Mouse (Mus musculus): ENCODE measurements around the gene Ssh3. TPM values are rescaled to one million over a fixed set of nuclear protein-coding genes. Genes with fewer than 3 reads are reported as not detected.

Ssh3 gene
- polyA plus RNA-seq, 1 experiment from 2014 or later, result 15.7 TPM

GRCm38 (mm10) chr19:4219943-4220342 is 49.0 kb downstream of the Ssh3 start:
- peaks cover 35% of the 10 kb centered on the region for H3K36me3 ChIP-seq
- no peak overlapping the region for H3K4me3 ChIP-seq
- no peaks in the 10 kb centered on the region for H3K9me3 ChIP-seq
- peak overlapping the region; percentile 25; the same call in 1 of the 2 replicates for H3K9ac ChIP-seq
- peaks cover 57% of the 10 kb centered on the region for H3K4me1 ChIP-seq
- 80% methylated on average over 6 of the region's 6 CpGs for WGBS
- no peak overlapping the region for H3K4me2 ChIP-seq (replicated peaks)
- ATAC-seq (ENCODE audit: low FRiP score, low read depth), result no peak
- H3K27ac ChIP-seq, result no peak overlapping the region
- no peaks in the 10 kb centered on the region for H3K27me3 ChIP-seq

DNA sequence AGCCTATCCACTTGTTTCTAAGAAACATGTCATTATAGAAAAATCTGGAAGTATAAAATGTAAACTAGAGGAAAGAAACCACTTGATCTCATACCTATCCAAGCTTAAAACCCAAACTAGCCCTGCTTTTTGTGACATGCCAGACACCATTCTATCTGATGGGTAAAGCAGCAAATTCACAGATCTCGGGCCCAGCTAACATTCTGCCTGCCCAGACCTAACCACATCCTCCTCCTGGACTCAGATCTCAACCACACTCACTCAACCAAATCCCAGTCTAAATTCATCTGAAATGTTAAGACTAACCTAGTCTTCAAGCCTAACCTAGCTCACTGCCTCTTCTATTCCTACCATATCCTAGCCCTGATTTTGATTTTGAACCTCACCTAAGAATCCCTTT is 50.2 kb downstream of the Ssh3 start:
- no peak for ATAC-seq (ENCODE audit: low FRiP score, low read depth)
- peaks cover 60% of the 10 kb centered on the region for H3K4me1 ChIP-seq

GRCm38 (mm10) chr19:4218293-4218692 is 50.7 kb downstream of the Ssh3 start:
- H3K27me3 ChIP-seq, result no peaks in the 10 kb centered on the region
- no peaks in the 10 kb centered on the region for H3K9me3 ChIP-seq
- peak overlapping the region; percentile 15; the same call in 1 of the 2 replicates for H3K27ac ChIP-seq
- H3K4me3 ChIP-seq, result no peak overlapping the region
- peaks cover 31% of the 10 kb centered on the region for H3K36me3 ChIP-seq
- WGBS, result 89% methylated on average over 11 of the region's 11 CpGs
- H3K4me2 ChIP-seq (replicated peaks), result no peak overlapping the region
- peaks cover 65% of the 10 kb centered on the region for H3K4me1 ChIP-seq
- ATAC-seq (ENCODE audit: low FRiP score, low read depth), result no peak
- no peak overlapping the region for H3K9ac ChIP-seq

More for the DNA sequence above, 50.2 kb downstream of the Ssh3 start:
- H3K27me3 ChIP-seq, result no peaks in the 10 kb centered on the region
- peaks cover 35% of the 10 kb centered on the region for H3K36me3 ChIP-seq
- H3K4me2 ChIP-seq (replicated peaks), result no peak overlapping the region
- no peak overlapping the region for H3K27ac ChIP-seq
- H3K4me3 ChIP-seq, result no peak overlapping the region
- 60% methylated on average over 1 of the region's 1 CpGs for WGBS
- no peaks in the 10 kb centered on the region for H3K9me3 ChIP-seq
- no peak overlapping the region for H3K9ac ChIP-seq

- no peak overlapping the region for H3K4me2 ChIP-seq (replicated peaks)
- H3K4me3 ChIP-seq, result no peak overlapping the region
- 29% methylated on average over 3 of the region's 3 CpGs for WGBS
- H3K9me3 ChIP-seq, result no peaks in the 10 kb centered on the region
- peaks cover 26% of the 10 kb centered on the region for H3K36me3 ChIP-seq
- no peak overlapping the region for H3K9ac ChIP-seq
- peak overlapping the region; percentile 15; the same call in 1 of the 2 replicates for H3K27ac ChIP-seq
- no peak for ATAC-seq (ENCODE audit: low FRiP score, low read depth)
- peaks cover 70% of the 10 kb centered on the region for H3K4me1 ChIP-seq
- H3K27me3 ChIP-seq, result no peaks in the 10 kb centered on the region
These were observed 51.1 kb downstream of the Ssh3 start for GRCm38 (mm10) chr19:4217855-4218254.

GRCm38 (mm10) chr19:4217140-4217539 is 51.8 kb downstream of the Ssh3 start:
- peak overlapping the region; percentile 58; the same call in 1 of the 2 replicates for H3K27ac ChIP-seq
- H3K9me3 ChIP-seq, result no peaks in the 10 kb centered on the region
- H3K4me3 ChIP-seq, result 0 out of 2 replicates have a peak overlapping the region, but pooled peaks have one; percentile 0
- peak overlapping the region; percentile 88 for H3K4me2 ChIP-seq (replicated peaks)
- peaks cover 19% of the 10 kb centered on the region for H3K36me3 ChIP-seq
- peaks cover 77% of the 10 kb centered on the region for H3K4me1 ChIP-seq
- no peak for ATAC-seq (ENCODE audit: low FRiP score, low read depth)
- WGBS, result 11% methylated on average over 5 of the region's 5 CpGs
- no peaks in the 10 kb centered on the region for H3K27me3 ChIP-seq
- peak overlapping the region; percentile 57 for H3K9ac ChIP-seq

DNA sequence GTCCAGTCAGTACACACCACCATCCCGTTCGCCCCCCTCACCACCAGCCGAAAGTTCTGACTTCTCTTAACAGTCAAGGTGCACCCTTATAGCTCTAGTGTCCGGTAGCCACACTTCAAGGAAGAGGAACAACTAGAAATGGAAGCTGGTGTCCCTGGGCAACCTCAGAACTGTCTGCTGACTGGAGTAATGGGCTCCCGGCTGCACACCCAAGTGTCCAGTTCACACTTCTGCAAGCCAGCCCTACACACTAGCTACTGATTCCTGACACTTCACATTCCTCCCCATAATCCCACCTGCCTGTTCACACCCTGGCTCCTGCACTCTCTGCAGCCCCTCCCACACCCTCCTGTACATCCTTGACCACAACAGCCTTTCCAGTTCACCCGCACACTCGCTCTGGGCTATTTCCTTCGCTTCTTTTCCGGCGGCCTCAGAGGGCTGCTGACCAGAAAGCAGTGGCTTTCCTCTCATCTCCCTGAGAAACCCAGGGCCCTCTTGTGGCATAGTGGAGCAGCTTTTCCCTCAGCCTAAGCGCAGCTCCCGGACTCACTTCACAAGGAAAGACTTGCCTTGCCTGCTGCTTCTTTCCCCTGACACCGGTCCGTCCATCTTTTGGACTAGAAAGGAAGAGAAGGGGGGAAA is 52.8 kb downstream of the Ssh3 start:
- Histone ChIP-seq H3K9ac (peak overlapping the region; percentile 57), H3K4me1 (peaks cover 82% of the 10 kb centered on the region), H3K4me2 (replicated peaks) (peak overlapping the region; percentile 88), H3K36me3 (peaks cover 9% of the 10 kb centered on the region; the same call in 1 of the 2 replicates), H3K9me3 (no peaks in the 10 kb centered on the region), H3K27me3 (peaks cover 6% of the 10 kb centered on the region; the same call in 1 of the 2 replicates), H3K27ac (peak overlapping the region; percentile 58), H3K4me3 (peak overlapping the region; percentile 92)
- no peak for ATAC-seq (ENCODE audit: low FRiP score, low read depth)
- WGBS, result 11% methylated on average over 14 of the region's 14 CpGs

DNA sequence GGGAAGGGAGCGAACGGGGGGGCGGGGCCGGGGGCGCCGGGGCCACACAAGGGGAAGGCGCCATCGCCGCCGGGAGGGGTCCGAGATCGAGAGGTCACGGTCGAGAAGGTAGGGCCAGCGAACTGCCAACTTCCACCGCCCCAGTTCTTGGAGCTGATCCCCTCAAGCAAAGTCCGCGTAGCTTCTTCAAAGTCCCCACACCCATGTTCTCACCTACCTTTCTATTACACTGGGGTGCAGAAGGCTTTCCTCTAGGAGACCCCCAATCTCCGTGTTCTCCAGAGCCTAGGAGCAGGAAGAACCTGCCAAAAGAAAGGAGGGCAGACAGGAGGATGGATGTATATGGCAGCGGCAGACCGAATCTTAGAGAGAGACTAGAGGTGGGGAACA is 53.5 kb downstream of the Ssh3 start:
- Histone ChIP-seq H3K27me3 (peaks cover 6% of the 10 kb centered on the region; the same call in 1 of the 2 replicates), H3K4me3 (peak overlapping the region; percentile 92), H3K4me2 (replicated peaks) (peak overlapping the region; percentile 88), H3K9ac (peak overlapping the region; percentile 99), H3K36me3 (0 out of 2 replicates have a peak, but pooled peaks cover 2% of the 10 kb centered on the region), H3K4me1 (peaks cover 75% of the 10 kb centered on the region), H3K27ac (peak overlapping the region; percentile 93), H3K9me3 (no peaks in the 10 kb centered on the region)
- WGBS, result 0% methylated on average over 15 of the region's 21 CpGs
- ATAC-seq (ENCODE audit: low FRiP score, low read depth), result no peak

DNA sequence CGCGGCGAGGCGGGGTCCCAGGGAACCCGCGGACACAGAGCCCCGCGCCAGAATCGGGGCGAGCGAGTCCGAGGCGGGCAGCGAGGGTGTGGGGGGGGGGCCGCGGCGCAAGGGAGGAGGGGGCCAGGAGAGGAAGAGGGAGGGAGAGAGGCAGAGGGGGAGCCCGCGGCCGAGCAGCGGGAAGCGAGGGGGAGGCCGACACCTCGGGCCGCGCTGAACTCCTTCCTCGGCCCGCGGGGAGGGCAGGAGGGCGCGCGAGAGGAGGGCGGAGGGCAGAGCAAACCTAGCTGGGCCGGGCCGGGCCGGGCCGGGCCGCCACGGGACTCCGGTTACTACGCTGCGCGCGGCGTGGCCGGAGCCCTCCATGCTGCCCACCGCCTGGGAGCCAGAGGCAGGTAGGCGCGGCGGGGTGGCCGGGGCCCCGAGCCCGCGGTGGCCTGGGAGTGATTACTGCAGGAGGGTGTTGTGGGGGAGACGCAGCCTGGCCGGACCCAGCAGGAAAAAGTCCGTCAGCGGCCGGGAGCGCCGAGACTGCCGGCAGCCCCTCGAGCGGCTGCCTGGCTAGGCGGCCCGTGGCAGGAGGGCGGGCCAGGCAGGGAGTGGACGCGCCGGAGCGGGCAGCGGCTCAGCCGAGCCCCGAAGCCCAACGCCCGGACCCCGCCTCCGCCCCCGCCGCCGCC is 54.1 kb downstream of the Ssh3 start:
- Histone ChIP-seq H3K9ac (peak overlapping the region; percentile 99), H3K4me3 (peak overlapping the region; percentile 92), H3K27ac (peak overlapping the region; percentile 93), H3K4me2 (replicated peaks) (peak overlapping the region; percentile 88), H3K4me1 (peaks cover 70% of the 10 kb centered on the region), H3K36me3 (no peaks in the 10 kb centered on the region), H3K27me3 (peaks cover 6% of the 10 kb centered on the region; the same call in 1 of the 2 replicates), H3K9me3 (no peaks in the 10 kb centered on the region)
- peak; percentile 28 for ATAC-seq (ENCODE audit: low FRiP score, low read depth)
- under 1% methylated on average over 41 of the region's 81 CpGs for WGBS

GRCm38 (mm10) chr19:4214071-4214770 is 54.8 kb downstream of the Ssh3 start, which contains the start of the genes Clcf1 and AC109138.7:
Gene Clcf1, plus strand, starts transcription at chr19:4214238.
Gene AC109138.7, plus strand, starts transcription at chr19:4214357.
- H3K4me3 ChIP-seq, result peak within 1 kb of the TSS; percentile 92
- peak; percentile 55 for ATAC-seq (ENCODE audit: low FRiP score, low read depth)
- no peaks in the 10 kb centered on the region for H3K36me3 ChIP-seq
- H3K4me1 ChIP-seq, result peaks cover 63% of the 10 kb centered on the region
- WGBS, result under 1% methylated on average over 47 of the region's 49 CpGs
- peak within 1 kb of the TSS; percentile 99 for H3K9ac ChIP-seq
- peak within 1 kb of the TSS; percentile 88 for H3K4me2 ChIP-seq (replicated peaks)
- H3K27me3 ChIP-seq, result peaks cover 6% of the 10 kb centered on the region; the same call in 1 of the 2 replicates
- no peaks in the 10 kb centered on the region for H3K9me3 ChIP-seq
- peak within 1 kb of the TSS; percentile 93 for H3K27ac ChIP-seq

- Histone ChIP-seq H3K4me3 (peak overlapping the region; percentile 92), H3K9ac (peak overlapping the region; percentile 99), H3K9me3 (no peaks in the 10 kb centered on the region), H3K27ac (peak overlapping the region; percentile 93), H3K27me3 (peaks cover 6% of the 10 kb centered on the region; the same call in 1 of the 2 replicates), H3K4me1 (peaks cover 60% of the 10 kb centered on the region), H3K36me3 (no peaks in the 10 kb centered on the region), H3K4me2 (replicated peaks) (peak overlapping the region; percentile 88)
- WGBS, result 15% methylated on average over 9 of the region's 9 CpGs
- ATAC-seq (ENCODE audit: low FRiP score, low read depth), result no peak
These were observed 55.4 kb downstream of the Ssh3 start for GRCm38 (mm10) chr19:4213524-4213974.

GRCm38 (mm10) chr19:4211891-4212588 is 56.9 kb downstream of the Ssh3 start:
- Histone ChIP-seq H3K4me3 (no peak overlapping the region), H3K27ac (peak overlapping the region; percentile 82), H3K4me1 (peaks cover 45% of the 10 kb centered on the region), H3K4me2 (replicated peaks) (peak overlapping the region; percentile 88), H3K27me3 (peaks cover 6% of the 10 kb centered on the region; the same call in 1 of the 2 replicates), H3K36me3 (no peaks in the 10 kb centered on the region), H3K9ac (peak overlapping the region; percentile 46; the same call in 1 of the 2 replicates), H3K9me3 (no peaks in the 10 kb centered on the region)
- no peak for ATAC-seq (ENCODE audit: low FRiP score, low read depth)
- 22% methylated on average over 4 of the region's 4 CpGs for WGBS

All from limb, embryonic 13.5 days (tissue).